Mouse (Mus musculus) stomach, postnatal 0 days (tissue): ENCODE results near the gene Hnrnpa1.

Experiments
- CTCF ChIP-seq: IDR thresholded peaks from 2 replicates; pipeline ENCODE4 v1.5.1; 2016; ENCODE audit warnings: antibody characterized with exemption, low read depth, mild to moderate bottlenecking, moderate library complexity
- EP300 ChIP-seq: optimal IDR thresholded peaks from 2 replicates; pipeline ENCODE3; 2016; ENCODE audit warnings: antibody characterized with exemption

- TF ChIP-seq EP300 (no peak), CTCF (peak; percentile 72)
Observed at GRCm38 (mm10) chr15:103284066-103284465, 43.8 kb downstream of the Hnrnpa1 start.
